Mouse (Mus musculus): Measurements from ENCODE around the gene Iars2.

Iars2 gene

GRCm38 (mm10) chr1:185282846-185283245 is 46.4 kb downstream of the Iars2 start:
- in situ Hi-C loops (cut with MboI, MseI): loop anchor here (5.0 kb wide), 1 partner anchor 99 kb away; no protein-coding TSS in a partner anchor

DNA sequence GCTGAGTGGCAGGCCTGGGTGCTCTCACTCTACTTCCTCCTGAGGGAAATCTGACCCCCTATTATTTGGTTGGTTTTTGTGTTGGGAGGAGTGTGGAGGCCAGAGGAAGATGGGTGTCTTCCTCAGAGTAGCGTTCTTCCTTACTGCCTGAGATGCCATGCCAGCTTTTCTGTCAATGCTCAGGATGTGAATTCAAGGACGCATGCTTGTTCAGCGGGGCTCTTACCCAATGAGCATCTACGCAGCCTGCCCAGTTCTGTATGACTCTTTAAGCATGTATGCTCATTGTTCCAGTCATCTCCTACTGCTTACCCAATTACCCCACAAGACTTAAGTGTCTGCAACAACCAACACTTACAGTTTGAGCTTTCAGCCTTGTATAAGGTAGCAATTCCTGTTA is 48.6 kb downstream of the Iars2 start:
- in situ Hi-C loops (cut with MboI, MseI): loop anchor here (5.0 kb wide), 1 partner anchor 102 kb away; no protein-coding TSS in a partner anchor

DNA sequence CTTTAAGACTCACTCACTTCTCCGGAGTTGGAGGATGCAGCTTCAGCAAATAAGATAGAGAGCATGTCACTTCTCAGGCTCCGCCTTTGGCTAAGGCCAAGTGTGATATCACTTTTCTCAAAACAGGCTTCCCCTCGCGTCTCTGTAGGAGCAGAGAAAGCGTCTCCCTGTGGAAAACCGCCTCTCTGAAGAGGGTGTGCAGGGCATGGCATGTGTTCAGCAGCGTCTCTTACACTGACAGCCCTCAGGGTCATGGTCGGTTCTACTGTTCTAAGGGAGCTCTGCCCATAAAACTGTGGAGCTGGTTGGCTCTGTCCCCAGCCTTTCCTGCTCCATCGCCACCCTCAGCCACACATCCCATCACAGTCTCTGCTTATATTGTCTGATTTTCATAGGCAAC is 49.9 kb downstream of the Iars2 start:
- in situ Hi-C loops (cut with MboI, MseI): no loop called here

GRCm38 (mm10) chr1:185277022-185277421 is 52.2 kb downstream of the Iars2 start:
- in situ Hi-C loops (cut with MboI, MseI): no loop called here

DNA sequence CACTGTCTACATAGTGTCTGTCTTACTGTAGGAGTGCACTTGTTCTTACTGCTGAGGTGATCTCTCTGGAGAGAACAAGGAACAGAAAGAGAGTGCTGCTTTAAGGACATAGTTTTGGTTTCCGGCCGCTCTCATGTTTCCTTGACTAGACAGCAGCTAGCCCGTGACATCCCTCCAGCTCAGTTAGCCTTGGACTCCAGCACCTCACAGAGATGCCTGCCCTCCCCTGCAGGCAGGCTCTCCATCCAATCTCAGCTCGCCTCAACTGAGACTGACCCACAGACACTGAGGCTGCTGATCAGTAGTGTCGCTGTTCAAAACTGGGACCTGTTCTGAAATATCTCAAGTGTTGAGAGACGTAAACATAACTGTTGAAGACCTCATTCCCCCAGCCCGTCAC is 53.2 kb downstream of the Iars2 start:
- in situ Hi-C loops (cut with MboI, MseI): no loop called here

DNA sequence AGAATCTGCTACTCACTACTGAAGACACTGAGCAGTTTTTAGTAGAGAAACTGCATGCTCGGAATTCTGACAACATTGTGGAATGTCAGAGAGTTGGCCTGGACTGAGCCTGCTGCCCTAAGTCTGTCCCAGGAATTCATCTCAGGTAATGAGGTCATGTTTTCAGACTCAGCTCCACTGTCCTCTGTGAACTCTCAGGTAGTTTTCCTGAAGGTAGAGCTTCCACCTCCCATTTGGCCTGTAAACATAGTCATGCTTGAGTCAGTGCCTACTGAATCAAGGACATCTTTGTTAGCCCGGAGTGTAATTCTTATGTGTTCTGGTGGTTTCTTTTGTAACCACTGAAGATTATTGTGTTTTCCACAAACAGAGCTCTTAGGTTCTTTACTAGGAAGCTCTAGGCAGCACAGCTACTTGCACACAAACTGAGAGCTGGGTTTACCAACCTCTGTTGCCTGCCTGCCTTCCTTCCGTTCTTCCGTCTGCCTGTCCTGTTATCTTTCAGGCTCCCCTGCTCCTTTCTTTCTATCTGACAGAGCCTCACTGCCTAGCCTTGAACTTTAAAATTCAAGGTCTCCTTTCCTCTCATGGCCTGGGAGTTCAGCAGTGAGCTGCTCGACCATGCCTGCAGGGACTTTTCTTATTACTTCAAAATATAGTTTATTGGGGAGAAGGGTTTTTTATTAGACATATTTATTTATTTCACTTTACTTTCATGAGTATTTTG is 54.2 kb downstream of the Iars2 start:
- in situ Hi-C loops (cut with MboI, MseI): no loop called here

- in situ Hi-C loops (cut with MboI, MseI): no loop called here
These were observed 57.8 kb downstream of the Iars2 start for GRCm38 (mm10) chr1:185271373-185271772.

DNA sequence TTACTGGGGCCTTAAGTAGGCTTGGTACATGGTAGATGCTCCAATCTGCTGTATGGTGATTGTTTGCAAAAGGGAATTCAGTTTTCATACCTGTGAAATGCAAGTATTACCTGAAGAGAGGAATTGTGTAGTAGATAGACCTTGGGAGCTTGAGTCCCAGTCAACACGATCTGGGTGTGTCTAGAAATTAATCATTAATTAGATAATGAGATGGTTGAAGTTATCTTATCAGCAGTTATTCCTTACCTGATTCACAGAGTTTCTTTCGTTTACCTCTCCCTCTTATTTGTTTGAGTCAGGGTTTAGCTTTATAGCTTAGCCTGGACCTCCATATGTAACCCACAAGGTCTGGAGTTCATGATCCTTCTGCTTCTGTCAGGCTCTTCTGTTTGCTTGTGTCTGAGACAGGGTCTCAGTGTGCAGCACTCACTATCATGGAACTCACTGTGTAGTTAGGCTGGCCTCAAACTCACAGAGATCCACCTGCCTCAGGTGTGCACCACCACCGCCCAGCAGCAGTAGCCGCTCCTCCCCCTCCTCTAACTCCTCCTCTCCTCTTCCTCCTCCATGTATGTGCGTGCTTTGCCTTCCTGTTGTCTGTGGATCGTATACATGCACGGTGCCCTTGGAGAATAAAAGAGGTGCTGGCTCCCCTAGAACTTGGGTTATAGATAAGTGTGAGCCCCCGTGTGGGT is 58.6 kb downstream of the Iars2 start:
- in situ Hi-C loops (cut with MboI, MseI): no loop called here

- in situ Hi-C loops (cut with MboI, MseI): no loop called here
These were observed 60.5 kb downstream of the Iars2 start for GRCm38 (mm10) chr1:185268675-185269074.

GRCm38 (mm10) chr1:185262565-185262964 is 66.6 kb downstream of the Iars2 start:
- in situ Hi-C loops (cut with MboI, MseI): no loop called here

DNA sequence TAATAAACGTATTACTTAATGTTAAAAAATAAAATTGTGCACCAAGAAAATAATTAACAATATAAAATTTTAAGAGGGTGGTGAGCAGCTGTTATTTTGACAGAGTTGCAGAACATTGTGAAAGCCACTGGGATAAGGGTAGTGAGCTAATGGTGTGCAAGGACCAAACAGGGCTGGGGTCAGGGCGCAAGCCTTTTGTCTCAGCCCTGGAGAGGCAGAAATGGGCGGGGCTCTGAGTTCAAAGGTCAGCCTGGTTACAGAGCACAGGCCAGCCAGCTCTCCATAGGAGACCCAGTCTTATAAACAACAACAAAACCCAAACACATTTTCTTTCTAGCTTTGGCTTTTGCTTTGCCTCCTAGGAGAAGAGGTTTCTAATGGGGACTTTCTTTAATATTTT is 72.4 kb downstream of the Iars2 start:
- in situ Hi-C loops (cut with MboI, MseI): no loop called here

DNA sequence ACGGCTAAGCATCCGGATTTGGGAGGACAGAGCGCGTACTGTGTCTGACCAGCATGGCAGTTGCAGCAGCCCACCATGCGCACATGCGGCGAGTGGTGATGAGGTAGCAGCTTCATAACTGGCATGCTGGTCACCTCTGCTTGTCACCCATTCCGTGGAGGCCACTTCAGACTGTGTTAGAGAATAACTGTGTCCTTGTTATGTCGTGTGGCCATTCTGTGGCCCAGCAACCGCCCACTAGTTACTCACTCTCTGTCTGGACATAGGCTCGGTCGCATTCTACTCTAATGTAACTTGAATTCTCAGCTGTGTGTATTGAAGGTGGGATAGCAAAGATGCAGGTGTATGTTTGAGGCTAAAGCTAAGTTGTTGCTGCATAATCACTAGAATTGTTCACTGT is 73.9 kb downstream of the Iars2 start:
- in situ Hi-C loops (cut with MboI, MseI): no loop called here

- in situ Hi-C loops (cut with MboI, MseI): no loop called here
These were observed 75.9 kb downstream of the Iars2 start for GRCm38 (mm10) chr1:185253140-185253892.

- in situ Hi-C loops (cut with MboI, MseI): no loop called here
These were observed 76.8 kb downstream of the Iars2 start for GRCm38 (mm10) chr1:185252351-185252750.

DNA sequence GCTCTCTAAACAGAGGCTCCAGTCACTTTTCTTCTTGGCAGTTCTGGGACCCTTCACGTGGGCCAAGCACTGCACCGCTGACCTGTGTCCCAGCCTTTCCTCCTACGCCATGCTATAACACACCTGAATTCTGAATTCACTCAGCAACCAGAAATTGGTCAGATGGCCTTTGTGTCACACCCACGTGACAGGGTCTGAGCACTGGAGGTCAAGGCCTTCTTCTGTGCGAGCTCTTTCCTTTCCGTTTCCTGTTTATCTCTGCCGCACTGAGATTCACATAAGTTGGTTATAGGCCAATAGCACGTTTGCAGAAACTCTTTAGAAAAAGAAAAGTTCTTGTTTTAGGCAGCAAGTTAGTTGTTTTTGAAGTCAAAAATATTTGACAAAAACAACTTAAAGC is 80.5 kb downstream of the Iars2 start:
- in situ Hi-C loops (cut with MboI, MseI): no loop called here

- in situ Hi-C loops (cut with MboI, MseI): no loop called here
These were observed 81.6 kb downstream of the Iars2 start for GRCm38 (mm10) chr1:185247429-185248085.

DNA sequence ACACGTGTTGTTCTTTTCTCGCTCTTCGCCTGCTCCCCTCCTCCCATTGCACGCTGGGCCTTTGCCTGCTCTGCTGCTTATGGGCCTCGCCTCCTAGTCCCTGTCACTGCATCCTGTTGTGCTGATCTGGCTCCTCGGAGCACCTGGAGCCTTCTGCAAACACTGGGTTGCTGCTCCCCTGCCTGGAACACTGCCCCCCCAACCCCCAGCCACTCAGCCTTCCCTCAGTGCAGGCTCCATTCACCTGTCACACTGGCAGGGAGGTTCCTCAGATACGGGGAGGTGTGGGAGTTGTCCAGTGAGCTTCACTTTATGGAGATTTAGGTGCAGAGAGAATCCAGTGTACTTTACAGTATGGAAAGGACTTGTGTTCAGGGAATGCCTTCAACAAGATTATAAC is 83.7 kb downstream of the Iars2 start:
- in situ Hi-C loops (cut with MboI, MseI): no loop called here

- in situ Hi-C loops (cut with MboI, MseI): no loop called here
These were observed 86.2 kb downstream of the Iars2 start for GRCm38 (mm10) chr1:185243013-185243412.

- in situ Hi-C loops (cut with MboI, MseI): no loop called here
These were observed 92.7 kb downstream of the Iars2 start for GRCm38 (mm10) chr1:185236530-185236929.

DNA sequence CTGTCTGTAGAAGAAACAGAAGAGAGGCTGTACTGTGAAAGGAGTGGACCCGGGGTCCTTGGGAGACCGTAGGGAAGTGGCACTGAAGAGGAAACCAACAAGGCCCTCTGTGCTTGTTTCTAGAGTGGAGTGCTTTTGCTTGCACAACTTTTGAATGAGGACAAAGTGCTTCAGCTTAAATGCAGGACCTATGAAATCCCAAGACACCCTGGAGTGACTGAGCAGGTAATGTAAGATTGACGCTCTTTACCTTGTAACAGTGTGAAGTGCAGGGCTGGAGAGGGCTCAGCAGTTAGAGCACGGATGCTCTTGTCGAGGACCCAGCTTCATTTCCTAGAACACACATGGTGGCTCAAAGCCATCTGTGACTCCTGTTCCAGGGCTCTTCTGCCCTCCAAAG is 93.4 kb downstream of the Iars2 start:
- in situ Hi-C loops (cut with MboI, MseI): no loop called here
